Mouse (Mus musculus): ENCODE measurements around the gene Nudt17. TPM values are rescaled to one million over a fixed set of nuclear protein-coding genes. Genes with fewer than 3 reads are reported as not detected.

The Nudt17 gene
- polyA plus RNA-seq, 1 experiment from 2014 or later = 17.3 TPM

GRCm38 (mm10) chr3:96679159-96679674 lies 29.1 kb downstream of the Nudt17 start:
- Histone ChIP-seq H3K9me3 (ENCODE audit: control insufficient read depth, low read length) (no peaks in the 10 kb centered on the region), H3K27ac (no peak overlapping the region), H3K4me1 (replicated peaks; ENCODE audit: control insufficient read depth, insufficient read depth, low read length) (no peaks in the 10 kb centered on the region), H3K4me3 (replicated peaks; ENCODE audit: low read length) (no peak overlapping the region), H3K4me2 (replicated peaks) (no peak overlapping the region), H3K27me3 (ENCODE audit: control insufficient read depth, insufficient read depth, low read length) (peaks cover 5% of the 10 kb centered on the region; the same call in 1 of the 2 replicates), H3K9ac (no peak overlapping the region), H3K36me3 (replicated peaks; ENCODE audit: control insufficient read depth, insufficient read depth) (no peaks in the 10 kb centered on the region)
- ATAC-seq (ENCODE audit: low FRiP score) = no peak
- 23% methylated on average over 5 of the region's 5 CpGs for WGBS
- no peak for DNase-seq (ENCODE audit: low spot score)

GRCm38 (mm10) chr3:96678456-96678855 lies 29.9 kb downstream of the Nudt17 start:
- no peak overlapping the region for H3K4me2 ChIP-seq (replicated peaks)
- no peak overlapping the region for H3K4me3 ChIP-seq (replicated peaks; ENCODE audit: low read length)
- no peak overlapping the region for H3K27ac ChIP-seq
- ATAC-seq (ENCODE audit: low FRiP score) (no peak), DNase-seq (ENCODE audit: low spot score) (no peak)
- H3K36me3 ChIP-seq (replicated peaks; ENCODE audit: control insufficient read depth, insufficient read depth) = no peaks in the 10 kb centered on the region
- H3K4me1 ChIP-seq (replicated peaks; ENCODE audit: control insufficient read depth, insufficient read depth, low read length) = no peaks in the 10 kb centered on the region
- no peak overlapping the region for H3K9ac ChIP-seq
- no peaks in the 10 kb centered on the region for H3K27me3 ChIP-seq (ENCODE audit: control insufficient read depth, insufficient read depth, low read length)
- 61% methylated on average over 7 of the region's 7 CpGs for WGBS
- no peaks in the 10 kb centered on the region for H3K9me3 ChIP-seq (ENCODE audit: control insufficient read depth, low read length)

GRCm38 (mm10) chr3:96675690-96676089 lies 32.7 kb downstream of the Nudt17 start:
- Histone ChIP-seq H3K4me1 (replicated peaks; ENCODE audit: control insufficient read depth, insufficient read depth, low read length) (no peaks in the 10 kb centered on the region), H3K27me3 (ENCODE audit: control insufficient read depth, insufficient read depth, low read length) (peaks cover 4% of the 10 kb centered on the region; the same call in 1 of the 2 replicates), H3K27ac (no peak overlapping the region), H3K4me3 (replicated peaks; ENCODE audit: low read length) (no peak overlapping the region), H3K36me3 (replicated peaks; ENCODE audit: control insufficient read depth, insufficient read depth) (no peaks in the 10 kb centered on the region), H3K9ac (no peak overlapping the region), H3K4me2 (replicated peaks) (no peak overlapping the region), H3K9me3 (ENCODE audit: control insufficient read depth, low read length) (no peaks in the 10 kb centered on the region)
- ATAC-seq (ENCODE audit: low FRiP score) (no peak), DNase-seq (ENCODE audit: low spot score) (no peak)
- WGBS = 28% methylated on average over 3 of the region's 3 CpGs

GRCm38 (mm10) chr3:96675171-96675570 lies 33.2 kb downstream of the Nudt17 start:
- no peaks in the 10 kb centered on the region for H3K36me3 ChIP-seq (replicated peaks; ENCODE audit: control insufficient read depth, insufficient read depth)
- peaks cover 9% of the 10 kb centered on the region; the same call in 1 of the 2 replicates for H3K27me3 ChIP-seq (ENCODE audit: control insufficient read depth, insufficient read depth, low read length)
- no peaks in the 10 kb centered on the region for H3K9me3 ChIP-seq (ENCODE audit: control insufficient read depth, low read length)
- DNase-seq (ENCODE audit: low spot score) (no peak), ATAC-seq (ENCODE audit: low FRiP score) (no peak)
- H3K4me2 ChIP-seq (replicated peaks) = no peak overlapping the region
- H3K4me3 ChIP-seq (replicated peaks; ENCODE audit: low read length) = no peak overlapping the region
- no peak overlapping the region for H3K9ac ChIP-seq
- H3K27ac ChIP-seq = no peak overlapping the region
- 83% methylated on average over 3 of the region's 3 CpGs for WGBS
- no peaks in the 10 kb centered on the region; the same call in 1 of the 2 replicates for H3K4me1 ChIP-seq (replicated peaks; ENCODE audit: control insufficient read depth, insufficient read depth, low read length)

GRCm38 (mm10) chr3:96674442-96674841 lies 33.9 kb downstream of the Nudt17 start:
- no peak for DNase-seq (ENCODE audit: low spot score)
- no peak for ATAC-seq (ENCODE audit: low FRiP score)
- Histone ChIP-seq H3K27ac (no peak overlapping the region), H3K9me3 (ENCODE audit: control insufficient read depth, low read length) (no peaks in the 10 kb centered on the region), H3K4me2 (replicated peaks) (no peak overlapping the region), H3K4me1 (replicated peaks; ENCODE audit: control insufficient read depth, insufficient read depth, low read length) (no peaks in the 10 kb centered on the region; the same call in 1 of the 2 replicates), H3K4me3 (replicated peaks; ENCODE audit: low read length) (no peak overlapping the region), H3K27me3 (ENCODE audit: control insufficient read depth, insufficient read depth, low read length) (peaks cover 9% of the 10 kb centered on the region; the same call in 1 of the 2 replicates), H3K9ac (no peak overlapping the region), H3K36me3 (replicated peaks; ENCODE audit: control insufficient read depth, insufficient read depth) (no peaks in the 10 kb centered on the region)
- 64% methylated on average over 8 of the region's 8 CpGs for WGBS

GRCm38 (mm10) chr3:96673514-96673913 lies 34.8 kb downstream of the Nudt17 start:
- no peak overlapping the region for H3K4me2 ChIP-seq (replicated peaks)
- H3K4me3 ChIP-seq (replicated peaks; ENCODE audit: low read length) = no peak overlapping the region
- DNase-seq (ENCODE audit: low spot score) = no peak
- no peaks in the 10 kb centered on the region for H3K9me3 ChIP-seq (ENCODE audit: control insufficient read depth, low read length)
- H3K27me3 ChIP-seq (ENCODE audit: control insufficient read depth, insufficient read depth, low read length) = peaks cover 9% of the 10 kb centered on the region; the same call in 1 of the 2 replicates
- H3K9ac ChIP-seq = no peak overlapping the region
- WGBS = 69% methylated on average over 4 of the region's 4 CpGs
- ATAC-seq (ENCODE audit: low FRiP score) = no peak
- no peaks in the 10 kb centered on the region for H3K36me3 ChIP-seq (replicated peaks; ENCODE audit: control insufficient read depth, insufficient read depth)
- no peaks in the 10 kb centered on the region; the same call in 1 of the 2 replicates for H3K4me1 ChIP-seq (replicated peaks; ENCODE audit: control insufficient read depth, insufficient read depth, low read length)
- no peak overlapping the region for H3K27ac ChIP-seq

GRCm38 (mm10) chr3:96671519-96671918 lies 36.8 kb downstream of the Nudt17 start:
- ATAC-seq (ENCODE audit: low FRiP score) (no peak), DNase-seq (ENCODE audit: low spot score) (no peak)
- H3K27me3 ChIP-seq (ENCODE audit: control insufficient read depth, insufficient read depth, low read length) = peaks cover 9% of the 10 kb centered on the region; the same call in 1 of the 2 replicates
- no peaks in the 10 kb centered on the region for H3K36me3 ChIP-seq (replicated peaks; ENCODE audit: control insufficient read depth, insufficient read depth)
- no peak overlapping the region for H3K27ac ChIP-seq
- no peaks in the 10 kb centered on the region; the same call in 1 of the 2 replicates for H3K4me1 ChIP-seq (replicated peaks; ENCODE audit: control insufficient read depth, insufficient read depth, low read length)
- no peak overlapping the region for H3K4me2 ChIP-seq (replicated peaks)
- no peak overlapping the region for H3K4me3 ChIP-seq (replicated peaks; ENCODE audit: low read length)
- H3K9ac ChIP-seq = no peak overlapping the region
- H3K9me3 ChIP-seq (ENCODE audit: control insufficient read depth, low read length) = no peaks in the 10 kb centered on the region
- 93% methylated on average over 5 of the region's 5 CpGs for WGBS

- Histone ChIP-seq H3K36me3 (replicated peaks; ENCODE audit: control insufficient read depth, insufficient read depth) (no peaks in the 10 kb centered on the region), H3K9me3 (ENCODE audit: control insufficient read depth, low read length) (no peaks in the 10 kb centered on the region), H3K4me1 (replicated peaks; ENCODE audit: control insufficient read depth, insufficient read depth, low read length) (no peaks in the 10 kb centered on the region; the same call in 1 of the 2 replicates), H3K4me3 (replicated peaks; ENCODE audit: low read length) (peak within 1 kb of the TSS; percentile 39), H3K27ac (no peak within 1 kb of the TSS), H3K4me2 (replicated peaks) (peak within 1 kb of the TSS; percentile 59), H3K9ac (peak within 1 kb of the TSS; percentile 36; the same call in 1 of the 2 replicates), H3K27me3 (ENCODE audit: control insufficient read depth, insufficient read depth, low read length) (peaks cover 9% of the 10 kb centered on the region; the same call in 1 of the 2 replicates)
- ATAC-seq (ENCODE audit: low FRiP score) (peak; percentile 94), DNase-seq (ENCODE audit: low spot score) (peak; percentile 67)
- 5% methylated on average over 35 of the region's 35 CpGs for WGBS
Measured at GRCm38 (mm10) chr3:96669727-96670468, 38.5 kb downstream of the Nudt17 start, which contains the start of gene Ankrd35. Gene Ankrd35, plus strand, starts transcription at chr3:96670131.

- Histone ChIP-seq H3K27me3 (ENCODE audit: control insufficient read depth, insufficient read depth, low read length) (peaks cover 9% of the 10 kb centered on the region; the same call in 1 of the 2 replicates), H3K9ac (no peak overlapping the region), H3K36me3 (replicated peaks; ENCODE audit: control insufficient read depth, insufficient read depth) (no peaks in the 10 kb centered on the region), H3K4me3 (replicated peaks; ENCODE audit: low read length) (no peak overlapping the region), H3K27ac (no peak overlapping the region), H3K4me2 (replicated peaks) (no peak overlapping the region), H3K4me1 (replicated peaks; ENCODE audit: control insufficient read depth, insufficient read depth, low read length) (peaks cover 3% of the 10 kb centered on the region; the same call in 1 of the 2 replicates), H3K9me3 (ENCODE audit: control insufficient read depth, low read length) (no peaks in the 10 kb centered on the region)
- no peak for ATAC-seq (ENCODE audit: low FRiP score)
- WGBS = 97% methylated on average over 5 of the region's 5 CpGs
- DNase-seq (ENCODE audit: low spot score) = no peak
Measured at GRCm38 (mm10) chr3:96668424-96669067, 39.8 kb downstream of the Nudt17 start.

Data from hindbrain, embryonic 14.5 days (tissue).